Mouse (Mus musculus): ENCODE results near the gene Ppbp.
A peak's percentile ranks its signal among the peaks of the same experiment; 100 is the strongest.

The Ppbp gene

DNA sequence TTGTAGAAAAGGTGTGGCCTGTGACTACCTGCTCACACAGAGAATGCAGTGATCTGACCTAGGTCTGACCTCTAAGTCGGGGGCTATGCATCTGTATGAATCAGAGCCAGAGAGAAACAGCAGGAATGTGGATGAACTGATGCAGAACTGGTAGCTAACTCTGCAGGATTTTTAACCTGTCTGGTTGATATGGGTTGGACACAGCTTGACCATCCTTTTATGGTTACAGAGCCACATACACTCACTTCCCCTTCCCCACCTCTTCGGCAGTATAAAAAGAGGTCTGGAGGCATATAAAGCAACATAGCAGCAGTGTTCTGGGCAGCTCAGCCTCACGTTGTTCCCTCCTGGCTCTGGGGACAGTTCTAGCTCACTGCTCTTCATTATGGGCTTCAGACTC, at the start of gene Ppbp:
TSS of gene Ppbp (plus strand) at position 301 of the 400 bp plus-strand sequence.
- peak; percentile 21 for DNase-seq (ENCODE audit: low read depth, low spot score)

GRCm38 (mm10) chr5:90722656-90723055, 45.7 kb upstream of the Ppbp start:
- DNase-seq (ENCODE audit: low read depth, low spot score) = no peak

- DNase-seq (ENCODE audit: low read depth, low spot score) = no peak
Observed at GRCm38 (mm10) chr5:90728254-90728653, 40.1 kb upstream of the Ppbp start.

- DNase-seq (ENCODE audit: low read depth, low spot score) = no peak
Observed at GRCm38 (mm10) chr5:90731480-90731879, 36.8 kb upstream of the Ppbp start.

- DNase-seq (ENCODE audit: low read depth, low spot score) = no peak
Observed at GRCm38 (mm10) chr5:90742029-90742428, 26.3 kb upstream of the Ppbp start.

GRCm38 (mm10) chr5:90753934-90754333, 14.4 kb upstream of the Ppbp start:
- no peak for DNase-seq (ENCODE audit: low read depth, low spot score)

DNA sequence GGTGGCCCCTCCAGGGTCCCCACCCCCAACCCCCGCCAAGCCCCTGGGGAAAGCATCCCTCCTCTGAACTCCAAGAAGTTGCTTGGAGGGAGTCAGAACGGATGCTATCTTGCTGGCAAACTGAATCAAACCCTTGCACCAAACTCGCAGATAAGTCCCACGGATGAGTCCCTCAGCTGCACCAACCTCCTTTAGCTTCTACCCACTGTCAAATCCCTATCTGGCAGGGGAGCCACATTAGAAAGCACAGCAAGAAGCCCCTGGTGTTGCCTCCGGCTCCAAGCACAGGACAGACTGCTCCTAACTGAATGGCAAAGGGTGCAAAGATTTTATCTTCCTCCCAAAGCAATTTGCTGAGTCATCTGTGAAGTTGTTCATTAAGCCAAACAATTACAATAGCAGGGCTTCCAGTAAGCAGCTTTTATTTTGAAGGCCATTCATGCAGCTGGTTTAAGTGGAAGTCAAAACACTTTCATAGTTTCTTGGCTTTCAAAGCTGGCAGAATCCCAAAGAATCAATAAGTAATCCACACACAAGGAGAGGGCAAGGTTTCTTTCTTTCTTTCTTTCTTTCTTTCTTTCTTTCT, 10.2 kb upstream of the Ppbp start:
- DNase-seq (ENCODE audit: low read depth, low spot score) = peak; percentile 23

DNA sequence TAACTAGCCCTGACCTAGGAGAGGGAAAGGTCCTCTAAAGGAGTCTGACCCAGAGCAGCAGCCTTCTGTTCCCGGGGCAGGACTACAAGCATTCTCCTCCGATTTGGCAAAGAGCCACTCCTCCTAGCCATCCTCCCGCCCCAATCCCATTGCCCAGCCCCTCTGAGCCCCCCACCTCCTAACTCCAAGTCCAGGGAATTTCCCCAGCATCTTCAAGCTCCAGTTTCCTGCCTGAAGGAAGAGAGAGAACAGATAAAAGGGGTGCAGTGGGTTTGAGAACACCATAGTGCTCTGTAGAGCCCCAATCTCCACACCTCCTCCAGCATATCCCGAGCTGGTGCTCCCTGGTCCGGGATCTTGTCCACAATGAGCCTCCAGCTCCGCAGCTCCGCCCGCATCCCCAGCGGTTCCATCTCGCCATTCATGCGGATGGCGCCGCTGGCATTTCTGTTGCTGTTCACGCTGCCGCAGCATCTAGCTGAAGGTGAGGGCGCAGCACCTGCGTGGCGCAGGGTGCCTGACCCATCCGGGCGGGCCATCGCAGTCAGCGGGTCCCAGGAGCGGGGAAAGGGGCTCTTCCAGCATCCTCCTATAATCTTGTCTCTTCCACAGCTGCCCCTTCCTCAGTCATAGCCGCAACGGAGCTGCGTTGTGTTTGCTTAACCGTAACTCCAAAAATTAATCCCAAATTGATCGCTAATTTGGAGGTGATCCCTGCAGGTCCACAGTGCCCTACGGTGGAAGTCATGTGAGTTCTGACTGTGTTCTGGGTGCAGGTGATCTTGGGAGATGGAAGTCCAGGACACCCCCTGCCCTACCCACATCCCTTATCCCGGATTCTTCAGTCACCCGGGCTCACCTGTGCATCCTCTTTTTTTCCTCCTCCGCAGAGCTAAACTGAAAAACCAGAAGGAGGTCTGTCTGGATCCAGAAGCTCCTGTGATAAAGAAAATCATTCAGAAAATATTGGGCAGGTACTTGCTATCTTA, 8.9 kb upstream of the Ppbp start, which contains the start of gene Cxcl5:
TSS of gene Cxcl5 (plus strand) at position 284 of the 989 bp plus-strand sequence.
- peak; percentile 50 for DNase-seq (ENCODE audit: low read depth, low spot score)

GRCm38 (mm10) chr5:90760303-90760702, 8.0 kb upstream of the Ppbp start:
- no peak for DNase-seq (ENCODE audit: low read depth, low spot score)

DNA sequence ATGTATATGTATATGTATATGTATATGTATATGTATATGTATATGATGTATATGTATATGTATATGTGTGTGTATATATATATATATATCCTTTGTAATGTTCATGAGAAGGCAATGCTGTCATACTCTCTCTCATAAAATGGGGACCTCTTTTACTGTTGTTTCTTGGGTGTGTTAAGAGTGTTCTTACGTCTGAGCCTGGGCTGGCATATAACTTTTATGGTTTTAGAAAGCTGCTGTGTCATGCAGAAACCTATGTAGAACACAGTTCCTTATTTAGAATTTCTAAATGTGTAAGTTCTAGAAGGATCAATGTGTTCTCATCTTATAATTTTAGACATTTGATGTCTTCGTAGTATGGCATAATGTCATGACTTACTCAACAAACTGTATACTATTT, 7.5 kb upstream of the Ppbp start:
- no peak for DNase-seq (ENCODE audit: low read depth, low spot score)

GRCm38 (mm10) chr5:90761834-90762233, 6.5 kb upstream of the Ppbp start:
- DNase-seq (ENCODE audit: low read depth, low spot score) = no peak

DNA sequence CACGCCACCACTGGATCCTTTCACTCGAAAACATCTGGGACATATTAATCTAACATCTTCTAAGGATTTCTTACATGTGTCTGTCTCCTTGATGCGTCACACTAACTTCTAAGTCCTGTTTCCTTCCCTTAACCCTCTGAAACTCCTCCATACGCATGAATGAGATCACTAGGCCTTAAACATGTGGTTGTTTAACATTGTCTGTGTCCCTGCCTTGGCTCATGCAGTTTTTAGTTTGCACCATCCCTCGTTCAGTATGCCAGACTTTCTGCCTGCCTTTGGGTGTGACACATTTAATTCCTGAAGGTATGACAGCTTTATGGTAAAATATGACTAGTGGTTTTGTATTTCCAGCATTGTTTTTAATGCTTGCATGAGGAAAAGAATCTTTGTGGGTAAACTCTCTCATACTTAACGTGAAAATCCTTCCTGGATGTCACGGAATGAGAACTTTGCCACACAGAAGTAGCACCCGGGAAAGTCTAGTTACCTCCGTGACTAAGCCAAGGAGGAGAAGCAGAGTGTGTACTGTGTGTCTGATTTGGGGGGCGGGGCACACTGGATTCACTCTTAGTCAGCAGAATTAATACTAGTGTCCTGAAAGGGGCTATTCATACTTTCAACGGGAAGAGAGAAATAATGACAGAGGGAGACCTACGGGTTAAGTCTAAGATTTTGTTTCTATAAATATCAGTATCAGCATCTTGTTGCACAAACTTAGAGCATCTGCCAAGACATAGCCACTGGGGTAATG, 4.2 kb upstream of the Ppbp start:
- no peak for DNase-seq (ENCODE audit: low read depth, low spot score)

DNA sequence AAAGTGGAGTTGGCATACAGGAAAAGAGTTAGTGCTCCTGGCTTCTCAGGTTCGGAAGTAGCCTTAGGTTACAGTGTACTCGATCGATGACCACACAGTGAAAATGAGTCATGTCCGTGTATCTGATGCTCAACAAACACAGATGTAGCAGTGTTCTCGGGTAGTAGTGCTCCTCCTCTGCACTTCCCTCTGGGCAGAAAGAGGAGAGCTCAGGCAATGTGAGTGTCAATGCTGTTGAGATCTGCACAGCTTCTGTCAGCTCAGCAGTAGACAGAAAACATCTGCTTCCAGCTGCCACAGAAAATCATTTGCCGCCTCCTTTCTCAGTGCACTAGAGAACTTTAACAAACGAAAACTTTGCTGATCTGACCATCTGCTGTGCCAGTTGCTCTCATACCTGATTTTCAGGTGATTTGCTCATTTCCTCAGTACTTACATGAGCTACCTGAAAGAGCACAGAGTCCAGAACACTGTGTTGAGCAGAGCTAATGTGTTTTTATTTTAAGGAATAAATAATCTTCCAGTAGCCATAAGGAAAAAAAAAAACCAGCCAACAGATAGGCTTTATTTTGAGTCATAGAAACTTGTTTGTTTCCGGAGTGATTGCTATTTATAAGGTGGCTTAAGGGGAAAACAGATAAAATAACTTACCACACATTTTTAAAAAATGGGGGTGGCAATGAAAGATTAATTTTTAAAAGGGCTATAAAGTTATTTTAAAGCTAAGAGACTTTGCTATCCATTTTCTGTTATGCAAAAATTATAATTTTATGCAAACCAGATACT, 2.3 kb upstream of the Ppbp start:
- DNase-seq (ENCODE audit: low read depth, low spot score) = no peak

DNA sequence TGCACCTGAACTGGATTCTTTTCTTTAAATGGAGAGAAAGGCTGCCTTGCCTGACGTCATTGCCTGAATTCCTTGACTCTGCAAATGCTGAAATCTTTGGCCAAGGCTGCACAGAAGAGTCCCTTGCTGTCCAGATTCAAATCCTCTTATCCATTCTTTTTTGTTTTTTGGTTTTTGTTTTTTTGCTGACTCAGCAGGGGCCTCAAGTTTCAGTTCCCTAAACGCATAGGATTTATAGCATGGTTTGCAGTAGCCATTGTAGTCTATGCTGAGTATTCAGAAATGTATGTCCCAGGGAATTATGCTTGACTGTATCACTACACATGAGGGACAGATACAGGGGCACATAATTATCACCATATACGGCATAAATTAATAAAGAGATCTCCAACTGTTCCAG, 3.1 kb downstream of the Ppbp start:
- DNase-seq (ENCODE audit: low read depth, low spot score) = no peak

DNA sequence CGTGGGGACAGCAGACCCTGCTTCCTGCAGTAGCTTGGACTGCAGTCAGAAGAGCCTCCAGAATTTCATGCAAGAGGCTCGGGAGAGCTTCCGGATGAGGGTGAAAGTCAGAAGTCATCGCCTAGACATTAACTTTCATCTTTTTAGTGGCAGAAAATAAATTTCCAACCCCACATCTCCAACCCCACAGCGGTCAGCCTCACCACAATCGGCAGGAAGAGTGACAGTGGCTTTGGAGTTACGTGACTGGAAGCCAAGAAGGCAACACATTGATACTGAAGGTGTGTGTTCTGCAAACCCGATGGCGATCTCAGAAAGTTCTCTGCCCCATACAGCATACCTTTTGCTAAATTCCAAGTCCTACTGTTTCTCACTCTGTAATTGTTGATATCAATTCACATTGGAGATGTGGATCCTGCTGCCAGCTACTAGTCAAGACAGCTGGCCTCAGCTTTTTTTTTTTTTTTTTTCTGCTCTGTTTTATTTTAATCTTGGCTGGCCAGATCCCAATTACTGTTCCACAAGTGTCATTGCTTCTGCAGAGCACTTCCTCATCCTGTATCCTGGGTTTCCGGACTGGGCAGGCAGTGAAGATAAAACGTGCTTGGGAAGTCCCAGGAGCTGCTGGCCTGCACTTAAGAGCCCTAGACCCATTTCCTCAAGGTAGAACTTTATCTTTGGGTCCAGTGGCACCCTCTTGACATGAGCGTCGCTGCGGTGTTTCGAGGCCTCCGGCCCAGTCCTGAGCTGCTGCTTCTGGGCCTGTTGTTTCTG, 3.7 kb downstream of the Ppbp start, which contains the start of gene Pf4:
TSS of gene Pf4 (plus strand) at position 556 of the 774 bp plus-strand sequence.
- DNase-seq (ENCODE audit: low read depth, low spot score) = no peak

GRCm38 (mm10) chr5:90775562-90775961, 7.2 kb downstream of the Ppbp start:
- DNase-seq (ENCODE audit: low read depth, low spot score) = no peak

DNA sequence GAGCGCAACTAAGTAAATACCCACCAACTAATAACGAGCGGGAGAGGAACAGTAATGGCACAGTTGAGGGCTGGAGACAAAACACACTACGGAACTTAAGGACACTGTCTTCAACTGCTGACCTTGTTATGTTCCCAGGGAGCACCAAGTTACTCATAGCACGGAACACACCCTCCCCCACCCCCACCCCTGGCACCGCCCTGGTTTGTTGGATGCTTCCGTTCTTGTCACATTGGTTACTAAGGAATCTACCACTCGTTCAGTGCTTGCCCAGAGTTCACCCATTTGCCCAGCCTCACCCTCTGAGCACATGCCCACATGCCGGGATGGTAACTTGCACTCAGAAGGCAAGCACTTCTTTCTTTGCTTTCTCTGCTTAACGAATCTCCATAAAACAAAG, 9.3 kb downstream of the Ppbp start:
- peak; percentile 43 for DNase-seq (ENCODE audit: low read depth, low spot score)

DNA sequence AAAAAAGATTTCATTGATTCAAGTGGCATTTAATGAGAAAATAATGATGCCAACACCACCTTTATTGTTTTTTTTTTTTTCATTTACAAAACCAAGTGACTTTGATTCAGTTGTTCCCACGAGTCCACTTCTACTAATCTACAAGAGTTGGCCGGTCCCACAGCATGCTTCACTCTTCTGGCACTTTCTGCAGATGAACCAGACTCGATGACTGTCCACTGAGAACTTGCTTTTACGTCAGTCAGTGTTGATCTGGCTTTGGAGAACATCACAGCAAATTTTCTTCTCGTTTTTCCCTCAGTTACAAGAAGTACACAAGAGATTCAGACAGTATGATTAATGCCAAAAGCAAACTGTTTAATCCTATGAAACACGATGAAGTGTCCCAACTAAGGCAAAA, 10.5 kb downstream of the Ppbp start:
- no peak for DNase-seq (ENCODE audit: low read depth, low spot score)

GRCm38 (mm10) chr5:90783697-90784096, 15.4 kb downstream of the Ppbp start:
- no peak for DNase-seq (ENCODE audit: low read depth, low spot score)

Measured in R1 (cell line).